In genomic region chr4:7979772-7980351, GRCm38 (mm10) we compare ENCODE assay signal across 13 mouse cellular contexts.
"Had no signal": no experiment of that assay in that cellular context is flagged by ENCODE, and none has a peak within 500 bp of the region (broad histone marks: within the 10 kb centered on the region; RNA-seq: fewer than 3 reads in every experiment).

No protein-coding gene starts in this region.

- H3K9me3 ChIP-seq: limb, embryonic 12.5 days; neural tube, embryonic 13.5 days; stomach, embryonic 15.5 days had no signal

- H3K27ac ChIP-seq: kidney, postnatal 0 days; layer of hippocampus, adult 2 months; limb, embryonic 12.5 days; liver, embryonic 14.5 days; neural tube, embryonic 13.5 days; stomach, embryonic 15.5 days had no signal

- H3K4me1 ChIP-seq: limb, embryonic 12.5 days; neural tube, embryonic 13.5 days; stomach, embryonic 15.5 days had no signal

- H3K27me3 ChIP-seq: limb, embryonic 12.5 days; neural tube, embryonic 13.5 days; stomach, embryonic 15.5 days had no signal

- DNase-seq: kidney, adult 9 months; kidney, postnatal 36 days; liver; lung, adult 18-20 months; right cerebral cortex, postnatal 14 days; thymus, adult 2 months; thymus, postnatal 25 days had no signal

- H3K4me3 ChIP-seq: layer of hippocampus, adult 2 months; limb, embryonic 12.5 days; neural tube, embryonic 13.5 days; stomach, embryonic 15.5 days had no signal

- H3K9ac ChIP-seq: limb, embryonic 12.5 days; liver, embryonic 14.5 days; neural tube, embryonic 13.5 days; stomach, embryonic 15.5 days had no signal

- H3K36me3 ChIP-seq: limb, embryonic 12.5 days; neural tube, embryonic 13.5 days; stomach, embryonic 15.5 days had no signal

- H3K4me2 ChIP-seq: limb, embryonic 12.5 days; neural tube, embryonic 13.5 days; stomach, embryonic 15.5 days had no signal
